Mouse (Mus musculus): Measurements from ENCODE around the gene Dmd.

DNA sequence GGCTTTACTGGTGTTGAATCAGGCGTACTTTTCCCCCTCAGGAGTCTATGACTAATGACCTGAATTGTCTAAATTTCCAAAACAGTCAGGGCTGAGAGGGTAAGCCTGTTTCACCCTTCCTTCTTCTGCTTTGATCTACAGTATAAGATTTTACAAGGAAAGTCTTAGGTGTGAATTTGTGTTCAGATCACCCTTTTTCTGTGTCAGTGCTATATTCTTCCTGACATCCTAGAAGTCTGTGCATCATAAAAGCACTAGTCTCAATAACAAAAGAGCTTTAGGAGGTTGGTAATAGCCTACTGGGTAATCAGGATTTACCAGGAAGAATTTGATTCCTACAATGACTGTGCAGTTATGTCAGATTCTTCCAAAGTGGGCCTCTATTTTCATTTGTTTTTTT, 101.5 kb downstream of the Dmd start:
- TF ChIP-seq CTCF (IDR thresholded peaks at IDR 0.05; ENCODE audit: extremely low read depth, insufficient read length, insufficient replicate concordance, low read depth, low read length) (no peak), POLR2A (IDR thresholded peaks at IDR 0.05; ENCODE audit: low read depth, low read length) (no peak)
